Mouse (Mus musculus) adrenal gland, adult 8-10 months (tissue): ENCODE measurements around the gene Ccer2. TPM values are rescaled to one million over a fixed set of nuclear protein-coding genes. Genes with fewer than 3 reads are reported as not detected.

ENCODE experiments used
- DNase-seq: peaks from one replicate; pipeline ENCODE4 v3.0.0; 2022
- total RNA-seq, 4 experiments: library from RNA; stranded (reverse); gene quantifications; 2 replicates each; pipeline ENCODE4 v1.2.4; 2022

Ccer2 gene
- total RNA-seq, 4 experiments from 2014 or later, result not detected

DNA sequence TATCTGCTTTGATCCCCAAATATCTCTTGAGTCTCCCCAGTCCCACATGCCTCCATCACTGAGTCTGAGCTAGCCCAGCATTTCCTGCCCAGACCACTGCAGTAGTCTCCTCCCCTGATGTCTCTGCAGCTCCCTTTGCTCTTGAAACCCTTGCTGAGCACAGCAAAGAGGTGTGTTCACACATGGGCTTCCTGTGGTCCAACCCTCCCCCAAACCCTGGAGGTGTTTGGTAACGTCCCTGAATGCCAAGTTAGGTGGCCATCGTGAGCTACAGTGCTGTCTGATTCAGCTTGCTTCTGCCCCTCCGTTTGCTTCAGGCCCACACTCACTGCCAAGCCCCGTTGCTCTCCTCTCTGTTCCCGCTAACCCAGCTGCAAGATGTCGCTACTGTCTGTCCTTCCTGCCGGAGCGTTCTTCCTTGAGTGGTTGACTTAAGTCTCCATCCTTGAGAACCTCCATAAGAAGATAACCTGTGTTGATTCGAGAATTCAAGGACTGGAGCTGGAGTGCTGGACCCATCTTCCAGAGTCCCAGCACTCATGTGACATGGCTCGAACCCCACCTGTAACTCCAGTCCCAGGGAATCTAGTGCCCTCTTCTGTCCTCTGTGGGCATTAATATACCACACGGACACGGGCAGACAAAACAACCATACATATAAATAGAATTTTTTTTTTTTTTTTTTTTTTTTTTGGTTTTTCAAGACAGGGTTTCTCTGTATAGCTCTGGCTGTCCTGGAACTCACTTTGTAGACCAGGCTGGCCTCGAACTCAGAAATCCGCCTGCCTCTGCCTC lies 36.6 kb downstream of the Ccer2 start:
- no peak for DNase-seq

DNA sequence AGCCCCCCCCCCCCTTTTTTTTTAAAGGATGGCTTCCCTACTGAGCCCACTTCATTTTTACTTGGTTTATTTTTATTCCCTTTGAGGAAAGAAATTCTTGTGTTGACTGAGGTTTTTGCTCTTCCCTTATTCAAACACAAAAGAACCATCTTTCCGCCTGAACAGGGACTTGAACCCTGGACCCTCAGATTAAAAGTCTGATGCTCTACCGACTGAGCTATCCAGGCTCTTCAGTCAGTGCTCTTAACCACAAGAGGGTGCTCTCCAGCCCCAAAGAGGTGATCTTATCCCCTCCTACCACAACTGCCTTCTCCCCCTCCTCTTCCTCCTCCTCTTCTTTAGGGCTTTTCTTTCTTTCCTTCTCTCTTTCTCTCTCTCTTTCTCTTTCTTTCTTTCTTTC lies 37.9 kb downstream of the Ccer2 start:
- no peak for DNase-seq

DNA sequence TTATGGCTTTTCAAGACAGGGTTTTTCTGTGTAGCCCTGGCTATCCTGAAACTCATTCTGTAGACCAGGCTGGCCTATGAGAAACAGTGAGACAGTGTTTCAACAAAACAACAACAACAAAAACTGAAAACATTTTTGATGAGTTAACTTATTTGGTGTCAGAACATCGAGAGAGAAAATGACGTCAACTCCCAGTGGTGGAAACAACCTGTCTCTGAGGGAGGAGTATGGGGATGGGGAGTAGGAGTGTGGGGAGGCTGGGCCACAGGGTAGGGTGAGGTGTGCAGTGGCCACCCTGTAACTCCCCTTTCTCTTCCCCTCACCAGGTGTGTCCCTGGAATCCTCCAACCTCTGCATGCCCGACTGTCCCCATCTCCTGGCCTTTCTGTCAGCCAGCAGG lies 38.5 kb downstream of the Ccer2 start:
- DNase-seq, result no peak

DNA sequence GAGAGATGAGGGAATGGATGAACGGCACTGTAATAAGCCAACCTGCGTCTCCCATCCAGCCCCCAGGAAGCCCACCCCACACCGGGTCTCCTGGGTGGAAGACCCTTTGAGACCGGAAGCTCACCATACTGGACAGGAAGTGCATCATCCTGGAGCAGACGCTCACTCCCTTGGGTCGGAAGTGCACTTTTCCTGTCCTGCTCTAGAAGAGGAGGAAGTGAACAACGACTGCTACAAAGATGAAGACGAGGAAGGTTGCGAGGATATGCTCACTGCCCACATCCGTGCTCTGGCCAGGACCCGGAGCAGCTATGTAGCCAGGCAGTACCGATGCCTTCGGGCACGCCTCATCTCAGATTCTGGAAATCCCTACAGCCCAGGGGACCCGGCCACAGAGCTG lies 39.9 kb downstream of the Ccer2 start:
- DNase-seq, result no peak

DNA sequence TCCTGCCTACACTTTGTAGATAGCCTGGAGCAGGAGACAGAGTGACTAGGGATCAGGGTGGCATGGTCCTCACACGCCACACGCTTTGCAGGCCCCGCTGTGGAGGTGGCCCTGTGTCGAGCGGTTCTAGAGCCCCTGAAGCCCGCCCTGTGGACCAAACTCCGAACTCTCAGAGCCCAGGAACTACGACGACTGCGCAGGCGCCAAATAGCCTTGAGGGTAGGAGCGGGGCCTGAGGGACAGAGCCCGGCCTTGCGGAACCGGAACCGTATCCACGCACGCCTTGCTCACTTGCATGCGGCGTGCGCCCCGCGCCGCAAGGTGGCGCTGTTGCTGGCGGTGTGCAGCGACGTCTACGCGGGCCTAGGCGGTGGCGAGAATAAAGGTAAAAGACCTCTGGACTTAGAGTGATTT lies 40.6 kb downstream of the Ccer2 start:
- DNase-seq, result peak; percentile 83

DNA sequence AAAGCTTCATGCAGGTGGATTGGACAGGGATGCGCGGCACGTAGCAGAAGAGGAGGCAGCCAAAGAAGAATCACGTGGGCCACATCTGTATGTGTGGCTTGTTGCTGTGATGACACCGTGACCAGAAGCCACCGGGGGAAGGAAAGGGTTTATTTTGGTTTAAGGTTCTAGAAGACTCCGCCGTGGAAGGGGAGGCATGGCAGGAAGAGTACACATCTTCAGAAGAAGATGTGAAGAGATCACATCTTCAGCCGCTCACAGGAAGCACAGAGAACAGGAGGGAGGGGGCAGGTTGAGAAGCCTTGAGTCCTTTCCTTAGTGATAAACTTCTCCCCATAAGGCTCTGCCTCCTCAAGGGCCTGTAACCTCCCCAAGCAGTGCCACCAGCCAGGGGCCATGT lies 44.0 kb downstream of the Ccer2 start:
- no peak for DNase-seq

- DNase-seq, result no peak
These were observed 45.5 kb downstream of the Ccer2 start for GRCm38 (mm10) chr7:28801451-28801850.

DNA sequence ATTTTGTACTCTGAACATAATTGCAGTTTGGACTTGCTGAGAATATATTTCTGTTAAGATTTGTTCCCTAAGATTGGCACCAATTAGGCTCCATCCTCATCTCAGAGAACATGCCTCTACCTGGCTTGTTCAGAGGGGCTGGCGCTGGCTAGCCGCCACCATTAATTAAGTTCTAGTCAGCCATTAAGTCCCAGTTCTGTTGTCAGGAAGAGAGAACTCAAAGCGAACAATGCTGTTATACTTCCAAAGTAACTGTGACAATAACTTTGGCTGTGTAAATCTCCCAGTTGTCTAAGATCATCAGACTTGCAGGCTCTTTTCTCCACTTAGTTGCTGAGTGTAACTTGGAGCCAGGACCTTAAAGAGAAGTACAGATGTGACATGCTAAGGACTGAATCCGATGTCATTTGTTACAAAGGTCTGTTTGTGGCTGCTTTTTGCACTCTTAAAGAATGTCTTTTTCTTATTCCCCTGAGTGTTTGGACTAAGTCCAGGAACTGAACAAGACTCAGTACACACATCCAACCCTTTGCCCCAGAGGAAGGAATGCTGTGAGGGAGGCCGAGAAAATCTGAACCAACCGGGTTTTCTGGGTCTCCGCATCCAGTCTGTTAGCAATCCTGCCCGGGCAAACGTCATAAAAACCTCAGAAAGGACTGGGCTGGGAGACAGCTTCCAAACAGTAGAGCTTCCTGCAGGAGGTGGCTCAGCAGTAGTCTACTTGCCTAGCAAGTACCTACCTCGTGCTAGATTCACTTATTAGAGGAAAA lies 46.1 kb downstream of the Ccer2 start:
- DNase-seq, result no peak

DNA sequence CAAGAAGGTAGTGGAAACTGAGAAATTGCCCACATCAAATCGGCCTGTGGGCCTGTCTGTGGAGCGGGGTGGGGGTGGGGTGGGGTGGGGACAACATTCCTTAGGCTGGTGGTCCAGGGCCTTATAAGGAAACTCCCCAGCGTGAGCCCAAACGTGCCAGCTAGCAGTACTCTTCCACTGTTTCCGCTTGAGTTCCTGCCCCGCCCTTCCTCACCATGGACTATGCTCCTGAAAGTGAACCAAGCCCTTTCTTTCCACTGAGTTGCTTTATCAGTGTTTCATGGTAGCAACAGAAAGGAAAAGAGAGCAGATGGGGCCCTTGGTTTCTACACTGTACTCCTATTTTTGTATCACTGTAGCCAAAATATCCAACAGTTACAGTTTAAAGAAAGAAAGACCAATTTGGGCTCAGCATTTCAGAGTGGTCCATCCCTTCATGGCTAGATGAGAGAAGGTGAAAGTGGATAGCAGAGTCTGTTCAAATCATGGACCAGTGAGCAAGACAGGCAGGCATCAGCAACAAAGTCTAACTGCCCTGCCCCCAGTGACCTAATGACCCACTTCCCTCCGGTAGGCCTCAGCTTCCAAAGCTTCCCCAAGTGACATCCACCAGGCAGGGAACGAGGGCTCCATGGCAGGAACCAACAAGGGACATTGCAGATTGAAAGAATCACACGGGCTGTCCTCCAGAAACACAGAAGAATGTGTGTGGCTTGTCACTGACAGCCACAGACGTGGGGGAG lies 47.0 kb downstream of the Ccer2 start:
- no peak for DNase-seq

DNA sequence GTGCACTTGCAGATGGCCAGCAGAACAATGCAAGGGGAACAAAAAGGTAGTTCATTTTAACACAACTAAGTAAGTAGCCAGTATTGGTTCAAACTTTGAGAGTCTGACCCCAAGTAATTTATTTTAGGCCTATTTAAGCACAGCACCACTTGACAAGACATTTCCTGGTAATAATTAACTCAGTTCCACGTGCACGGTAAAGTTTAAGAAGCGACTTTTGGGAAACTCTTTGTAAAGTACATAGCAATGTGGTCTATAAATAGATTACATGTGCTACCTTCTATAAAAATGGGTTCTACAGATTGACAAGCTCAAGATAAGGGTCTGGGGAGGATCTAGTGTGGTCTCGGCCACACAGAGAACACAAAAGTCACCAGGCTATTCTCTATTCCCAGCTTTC lies 47.8 kb downstream of the Ccer2 start:
- no peak for DNase-seq

DNA sequence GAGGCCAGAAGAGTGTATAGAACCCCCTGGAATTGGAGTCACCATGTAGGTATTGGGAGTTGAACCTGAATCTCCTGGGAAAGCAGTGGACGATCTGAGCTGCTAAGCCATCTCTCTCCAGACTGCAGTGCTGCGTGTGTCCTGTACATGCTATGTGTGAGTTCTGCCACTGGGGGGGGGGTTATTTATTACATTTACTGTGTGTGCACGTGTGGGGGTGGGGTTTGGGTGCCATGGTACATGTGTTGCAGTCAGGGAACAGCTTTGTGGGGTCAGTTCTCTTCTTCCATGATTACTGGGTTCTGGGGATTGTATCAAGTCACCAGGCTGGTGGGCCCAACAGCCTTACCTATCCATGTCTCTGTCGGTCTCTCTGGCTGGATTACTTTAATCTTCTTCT lies 50.9 kb downstream of the Ccer2 start:
- DNase-seq, result no peak

- DNase-seq, result peak; percentile 63
These were observed 51.8 kb downstream of the Ccer2 start for GRCm38 (mm10) chr7:28807641-28808220.

GRCm38 (mm10) chr7:28808221-28808941 lies 52.4 kb downstream of the Ccer2 start, which contains the start of gene Hnrnpl:
Hnrnpl (plus strand) TSS chr7:28808541.
- DNase-seq, result no peak

Other genes starting within 250 kb of the Ccer2 start
- gene Ifnl2, start 245.7 kb upstream of the Ccer2 start, total RNA-seq, result under 1 TPM in 1 of 4 experiments, not detected in 3; 0.46 TPM
- gene Ifnl3, start 233.3 kb upstream of the Ccer2 start, total RNA-seq, result not detected
- not detected for gene Sycn, start 215.3 kb upstream of the Ccer2 start, total RNA-seq
- gene Nccrp1, start 208.9 kb upstream of the Ccer2 start, total RNA-seq, result not detected
- gene Samd4b, start 158.0 kb upstream of the Ccer2 start, total RNA-seq, result 10 to 100 TPM; 62.4 to 83.9 (median 73.4) TPM
- gene Pak4, start 158.0 kb upstream of the Ccer2 start, total RNA-seq, result 10 to 100 TPM; 28.5 to 37.2 (median 34.0) TPM
- not detected for gene Acp7, start 124.8 kb upstream of the Ccer2 start, total RNA-seq
- 1 to 10 TPM; 2.5 to 3.4 (median 3.1) TPM for gene Fbxo27, start 63.3 kb upstream of the Ccer2 start, total RNA-seq
- 1 to 10 TPM; 4.5 to 9.9 (median 6.9) TPM for gene Fbxo17, start 39.4 kb upstream of the Ccer2 start, total RNA-seq
- 10 to 100 TPM; 76.5 to 92.2 (median 83.3) TPM for gene Mrps12, start 14.4 kb upstream of the Ccer2 start, total RNA-seq
- 10 to 100 TPM; 18.0 to 26.2 (median 20.3) TPM for gene Sars2, start 14.2 kb upstream of the Ccer2 start, total RNA-seq
- gene Sirt2, start 10.6 kb downstream of the Ccer2 start, total RNA-seq, result 10 to 100 TPM; 73.9 to 96.2 (median 84.3) TPM
- gene Nfkbib, start 11.3 kb downstream of the Ccer2 start, total RNA-seq, result 10 to 100 TPM; 32.0 to 52.2 (median 39.6) TPM
- 1 to 10 TPM; 1.9 to 4.4 (median 2.8) TPM for gene Rinl, start 32.8 kb downstream of the Ccer2 start, total RNA-seq
- gene Hnrnpl, start 52.4 kb downstream of the Ccer2 start, total RNA-seq, result 100 to 1,000 TPM; 331 to 473 (median 439) TPM
- 100 to 1,000 TPM; 402 to 476 (median 431) TPM for gene Ech1, start 69.0 kb downstream of the Ccer2 start, total RNA-seq
- 10 to 100 TPM in 2 of 4 experiments, 1 to 10 TPM in 2; 6.6 to 34.6 (median 18.8) TPM for gene Lgals4, start 77.7 kb downstream of the Ccer2 start, total RNA-seq
- gene Lgals7, start 107.7 kb downstream of the Ccer2 start, total RNA-seq, result 1 to 10 TPM in 1 of 4 experiments, not detected in 3; 1.2 TPM
- gene Capn12, start 125.2 kb downstream of the Ccer2 start, total RNA-seq, result under 1 TPM in 3 of 4 experiments, not detected in 1; 0.12 to 0.16 (median 0.15) TPM
- 100 to 1,000 TPM; 184 to 285 (median 233) TPM for gene Actn4, start 206.2 kb downstream of the Ccer2 start, total RNA-seq
- 100 to 1,000 TPM; 232 to 255 (median 240) TPM for gene Eif3k, start 225.7 kb downstream of the Ccer2 start, total RNA-seq
- gene Map4k1, start 225.9 kb downstream of the Ccer2 start, total RNA-seq, result 1 to 10 TPM; 1.4 to 3.9 (median 1.8) TPM